Mouse (Mus musculus) NIH3T3 (cell line): ENCODE measurements at regions not wholly inside any gene's neighbourhood (a gene's known extent, or its start where the extent isn't known, plus 50 kb on each side); places are given as distances from the start of the nearest gene placed in this dataset.

ENCODE experiments used
- DNase-seq: peaks from one replicate; pipeline ENCODE4 v3.0.0-alpha.2; 2012; ENCODE audit warnings: low read depth

DNA sequence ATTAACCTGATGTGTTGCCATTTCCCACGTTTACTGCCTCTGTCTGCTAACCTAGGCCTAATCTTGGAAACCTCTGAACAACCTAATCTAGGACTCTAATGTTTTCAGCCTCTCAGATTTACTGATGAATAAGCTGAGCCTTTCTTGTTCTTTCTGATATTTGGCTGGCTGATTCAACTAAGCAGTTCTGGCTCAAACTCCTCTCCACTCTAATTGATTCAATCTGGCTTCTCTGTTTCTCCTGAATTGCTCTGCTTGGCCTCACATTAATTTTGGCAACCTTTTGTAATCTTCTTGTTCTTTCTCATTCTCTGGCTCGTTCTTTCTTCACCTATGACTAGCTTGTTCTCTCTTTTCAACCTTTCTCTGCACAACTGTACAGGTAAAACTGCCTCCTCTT, 1561.2 kb upstream of the Zeb2 start:
- peak; percentile 67 for DNase-seq

GRCm38 (mm10) chr2:46669517-46670291, 1552.5 kb upstream of the Zeb2 start:
- DNase-seq: no peak

DNA sequence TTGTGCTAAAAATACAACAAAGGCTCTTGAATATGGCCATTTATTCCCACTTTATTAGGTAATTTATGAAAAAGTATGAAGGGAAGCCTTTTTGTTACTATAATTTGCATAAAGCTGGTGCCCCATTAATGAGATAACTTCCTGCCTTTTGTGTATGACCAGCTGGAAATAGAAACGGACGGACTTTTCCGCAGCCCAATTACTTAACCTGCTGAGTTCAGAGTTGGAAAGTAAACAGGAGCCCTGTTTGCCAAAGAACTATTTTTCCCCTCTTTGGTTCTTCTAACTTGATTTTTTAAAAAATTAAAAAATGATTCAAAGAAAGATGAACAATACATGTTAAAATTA, 1549.8 kb upstream of the Zeb2 start:
- DNase-seq: no peak

- DNase-seq: no peak
Measured at GRCm38 (mm10) chr2:46666084-46666989, 1549.1 kb upstream of the Zeb2 start.

DNA sequence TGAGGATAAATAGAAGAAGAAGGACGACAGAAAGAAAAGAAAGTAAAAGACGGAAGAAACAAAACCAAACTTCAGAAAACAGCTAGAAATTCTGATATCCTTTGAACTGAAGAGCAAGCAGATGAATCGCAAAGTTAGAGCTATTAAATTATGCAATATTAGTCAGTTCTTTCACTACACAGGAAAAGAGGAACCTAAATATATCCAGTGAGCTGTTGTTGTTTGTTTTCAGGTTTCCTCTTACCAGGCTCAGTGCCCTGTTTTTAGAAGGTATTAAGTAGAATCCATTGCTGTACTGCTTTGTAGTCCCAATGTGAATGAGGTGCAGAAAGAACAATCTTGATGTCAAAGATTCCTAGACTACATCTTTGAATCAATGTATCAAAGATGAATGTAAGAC, 1544.7 kb upstream of the Zeb2 start:
- no peak for DNase-seq

- DNase-seq: no peak
Measured at GRCm38 (mm10) chr2:46660577-46660976, 1543.4 kb upstream of the Zeb2 start.

DNA sequence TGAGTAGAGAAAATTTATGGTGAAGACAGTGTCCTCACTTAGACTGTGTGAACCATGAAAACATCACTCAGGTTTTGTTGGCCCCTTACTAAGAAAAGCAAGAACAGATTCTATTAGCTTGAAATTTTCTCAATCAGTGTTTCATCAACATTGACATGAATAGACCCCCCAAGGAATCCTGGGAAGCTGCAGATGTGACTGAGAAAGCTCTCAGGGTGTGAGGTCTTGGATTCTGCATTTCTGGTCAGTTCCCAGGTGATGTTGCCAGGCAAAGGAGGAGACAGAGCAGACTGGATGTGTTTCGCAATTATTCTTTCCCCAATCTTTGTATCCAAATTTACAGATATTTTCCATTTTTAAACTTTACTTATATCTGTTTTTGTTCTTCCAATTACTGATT, 1538.1 kb upstream of the Zeb2 start:
- DNase-seq: peak; percentile 10

DNA sequence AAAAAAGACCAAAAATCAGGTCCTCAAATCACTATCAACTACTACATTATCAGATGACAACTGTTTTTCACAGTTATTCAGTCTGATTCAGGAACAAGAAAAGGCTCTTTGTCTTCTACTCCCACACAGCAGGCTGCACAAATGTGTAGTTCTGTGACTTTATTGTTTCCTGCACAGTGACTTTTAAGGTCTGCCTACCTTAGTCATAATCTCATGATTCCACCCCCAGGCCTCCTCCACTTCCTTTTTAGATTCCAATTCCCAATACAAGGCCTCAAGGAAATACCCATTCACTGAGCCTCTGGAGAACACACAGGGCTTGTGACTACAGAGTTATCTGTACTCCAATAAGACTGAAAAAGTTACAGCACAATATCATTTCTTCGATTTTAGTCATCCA, 1535.4 kb upstream of the Zeb2 start:
- peak; percentile 29 for DNase-seq

DNA sequence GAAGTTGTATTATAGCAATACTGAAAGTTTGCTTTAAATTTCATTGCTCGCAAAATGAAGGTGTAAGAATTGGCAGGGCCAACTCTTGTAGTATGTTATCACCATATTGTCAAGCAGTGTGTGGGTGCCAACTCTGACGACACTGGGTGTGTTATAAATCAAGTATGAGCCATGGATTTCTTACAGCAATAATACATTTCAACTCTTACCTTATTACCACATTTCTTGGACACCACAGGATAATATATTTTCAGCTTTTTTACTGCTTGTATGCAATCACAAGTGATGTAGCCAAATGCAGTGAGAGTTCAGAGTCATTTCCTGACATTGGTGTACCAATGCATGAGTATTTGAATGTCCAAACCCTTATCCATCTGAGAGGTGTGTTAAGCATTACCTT, 1529.2 kb upstream of the Zeb2 start:
- DNase-seq: peak; percentile 33

GRCm38 (mm10) chr2:46609217-46609616, 1492.0 kb upstream of the Zeb2 start:
- DNase-seq: no peak

GRCm38 (mm10) chr2:46581773-46582172, 1464.6 kb upstream of the Zeb2 start:
- peak; percentile 94 for DNase-seq

- DNase-seq: peak; percentile 65
Measured at GRCm38 (mm10) chr2:46570416-46570815, 1453.2 kb upstream of the Zeb2 start.

GRCm38 (mm10) chr2:46533395-46533794, 1416.2 kb upstream of the Zeb2 start:
- no peak for DNase-seq

DNA sequence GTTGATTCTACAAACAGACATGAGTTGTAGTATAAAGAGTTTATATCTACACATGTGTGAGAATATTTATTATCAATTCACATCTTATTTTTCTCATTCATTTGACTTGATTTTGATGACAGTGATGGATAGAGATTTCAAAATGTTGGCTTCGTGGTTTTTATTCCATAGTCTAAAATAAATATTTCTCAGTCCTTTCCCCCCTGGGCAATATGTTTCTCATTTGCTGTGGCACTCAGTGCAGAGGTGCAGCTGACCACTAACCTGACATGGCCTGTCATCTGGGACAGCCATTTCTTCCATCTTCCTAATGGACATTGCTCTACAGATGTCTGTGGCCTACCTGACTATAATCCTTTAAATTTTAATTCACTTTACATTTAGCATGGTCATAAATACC, 1413.5 kb upstream of the Zeb2 start:
- peak; percentile 62 for DNase-seq

- DNase-seq: peak; percentile 27
Measured at GRCm38 (mm10) chr2:46525223-46525622, 1408.0 kb upstream of the Zeb2 start.

DNA sequence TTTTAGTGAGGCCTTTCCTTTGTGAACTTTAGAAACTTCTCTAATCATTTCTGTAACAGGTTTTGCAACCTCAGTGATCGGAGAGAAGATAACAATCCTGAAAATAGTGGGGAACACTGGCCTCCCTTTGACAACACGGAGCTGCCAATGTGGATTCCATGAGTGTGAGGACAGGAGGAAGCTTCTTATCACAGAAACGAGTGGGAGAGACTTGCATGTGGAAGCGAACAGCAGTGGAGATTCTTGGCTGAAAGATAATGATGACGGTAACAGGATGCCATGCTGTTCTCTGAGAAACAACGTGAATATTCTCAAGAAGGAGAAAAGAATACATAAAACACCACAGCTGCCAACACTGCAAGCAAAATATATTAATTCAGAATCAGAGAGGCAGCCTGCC, 1407.4 kb upstream of the Zeb2 start:
- no peak for DNase-seq

DNA sequence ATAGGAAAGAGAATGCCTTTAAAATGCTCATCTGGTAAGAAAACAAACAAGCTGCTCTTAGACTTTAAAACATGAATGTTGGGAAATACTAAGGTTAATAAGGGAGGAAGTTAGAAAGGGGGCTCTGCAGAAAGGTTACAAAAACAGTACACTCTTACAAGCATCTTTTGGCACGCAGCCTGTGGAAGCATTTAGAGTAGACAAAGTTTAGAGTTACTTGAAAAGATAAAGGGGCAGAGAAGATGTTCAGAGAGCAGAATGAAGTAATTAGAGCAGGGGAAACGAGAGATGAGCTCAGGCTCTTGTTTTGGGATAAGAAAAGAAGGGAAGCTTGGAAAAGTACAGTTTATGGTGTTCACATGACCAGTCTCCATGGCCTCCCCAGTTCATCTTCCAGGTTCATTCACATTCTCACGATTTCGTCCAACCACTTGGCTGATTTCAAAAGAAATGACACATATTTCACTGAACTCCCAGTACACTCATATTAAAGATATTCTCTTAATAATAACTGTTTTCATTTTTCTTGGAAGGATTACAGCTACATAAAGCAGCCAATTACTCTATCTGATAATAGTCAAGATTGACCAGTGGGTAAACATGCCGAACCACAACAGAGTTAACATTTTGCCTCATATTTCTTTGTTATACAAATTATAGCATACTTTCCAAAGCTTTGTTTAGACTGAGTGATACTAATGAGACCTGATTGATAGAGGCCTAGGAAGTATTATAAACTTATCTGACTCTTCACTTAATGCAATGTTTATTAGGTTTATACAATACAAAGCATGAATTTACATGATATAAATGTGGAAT, 1404.2 kb upstream of the Zeb2 start:
- DNase-seq: peak; percentile 75

DNA sequence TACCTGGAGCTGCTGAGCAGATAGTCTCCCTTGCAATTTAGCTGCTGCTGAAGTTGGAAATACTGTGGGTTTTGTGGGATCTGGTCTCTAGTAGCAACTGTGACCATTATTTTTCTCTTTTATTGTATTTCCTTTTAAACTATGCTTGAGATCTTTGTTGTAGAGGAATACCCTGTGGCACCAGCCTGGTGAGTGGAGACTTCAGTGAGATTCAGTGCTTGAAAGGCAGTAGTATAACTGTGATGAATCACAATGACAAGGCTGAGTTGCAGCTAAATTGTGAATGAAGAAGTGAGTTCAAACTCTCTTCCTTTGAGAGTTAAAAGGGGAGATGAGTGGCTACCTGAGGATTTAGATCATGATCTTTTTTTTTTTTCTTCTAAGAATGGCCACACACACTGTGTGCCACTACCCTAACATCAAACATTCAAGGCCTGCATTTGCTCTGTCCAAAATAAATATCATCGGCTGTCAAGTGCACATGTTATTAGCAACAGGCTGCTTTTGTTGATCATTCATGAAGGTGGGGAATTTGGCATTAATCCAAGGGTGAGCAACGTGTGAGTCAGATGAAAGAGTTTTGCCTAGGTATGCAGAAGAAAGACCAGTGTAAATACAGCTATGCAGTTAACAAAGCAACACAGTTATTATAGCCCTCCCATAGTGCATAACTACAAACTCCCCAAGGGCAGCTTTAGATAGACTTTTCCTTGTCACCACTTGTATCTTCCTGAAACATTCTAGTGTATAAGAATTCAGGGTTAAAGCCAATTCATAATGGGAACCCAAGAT, 1395.2 kb upstream of the Zeb2 start:
- DNase-seq: peak; percentile 38

DNA sequence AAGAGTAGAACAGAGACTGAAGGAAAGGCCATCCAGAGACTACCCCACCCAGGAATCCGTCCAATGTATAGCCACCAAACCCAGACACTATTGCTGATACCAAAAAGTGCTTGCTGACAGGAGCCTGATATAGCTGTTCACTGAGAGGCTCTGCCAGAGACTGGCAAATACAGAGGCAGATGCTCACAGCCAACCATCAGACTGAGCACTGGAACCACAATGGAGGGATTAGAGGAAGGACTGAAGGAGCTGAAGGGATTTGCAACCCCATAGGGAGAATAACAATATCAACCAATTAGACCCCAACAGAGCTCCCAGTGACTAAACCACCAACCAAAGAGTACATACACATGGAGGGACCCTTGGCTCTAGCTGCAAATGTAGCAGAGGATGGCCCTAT, 1389.8 kb upstream of the Zeb2 start:
- DNase-seq: no peak

- DNase-seq: no peak
Measured at GRCm38 (mm10) chr2:46503074-46503473, 1385.9 kb upstream of the Zeb2 start.

DNA sequence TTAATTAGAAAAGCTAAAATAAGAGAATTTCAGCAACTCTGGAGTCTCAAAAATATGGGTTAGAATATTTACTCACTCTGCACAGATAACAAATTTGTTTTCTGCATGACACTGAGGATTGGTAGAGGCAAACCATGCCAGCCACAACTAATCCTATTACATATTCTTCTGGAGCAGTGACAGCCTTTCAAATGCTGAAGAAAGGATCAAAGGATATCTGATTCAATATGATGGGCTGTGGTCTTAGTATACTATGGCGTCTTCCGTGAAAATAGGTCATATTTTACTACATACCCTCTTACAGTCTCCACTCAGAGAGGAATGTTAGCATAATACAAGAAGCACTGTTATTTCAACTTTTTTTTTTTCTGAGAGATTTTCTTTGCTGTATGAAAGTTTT, 1375.1 kb upstream of the Zeb2 start:
- peak; percentile 17 for DNase-seq

- DNase-seq: peak; percentile 78
Measured at GRCm38 (mm10) chr2:46491081-46491480, 1373.9 kb upstream of the Zeb2 start.
